Comparison of ENCODE assay signal across 8 mouse cellular contexts in genomic region chr2:130424126-130424853, GRCm38 (mm10). TPM values are rescaled to one million over a fixed set of nuclear protein-coding genes. Genes with fewer than 3 reads are reported as not detected.
DNase-seq lines count a peak whose midpoint lies in the region; ATAC-seq lines count a peak whose summit lies in the region.

TSS of gene Vps16 (plus strand) at chr2:130424339.
TSS of gene Pced1a (minus strand) at chr2:130424701.

- peak; percentile 94 to 98 for DNase-seq in adrenal gland, adult (ENCODE audit: inconsistent age in 2 of 2, low spot score in 1 of 2)
- peak; percentile 96 for DNase-seq in embryo, embryonic 10.5 days (ENCODE audit: low spot score)
- DNase-seq in gastrocnemius, postnatal 14 days: peak; percentile 94
- DNase-seq in left cerebral cortex, postnatal 10 days (ENCODE audit: extremely low spot score in 1 of 2, low spot score in 2 of 2): peak; percentile 89 to 95
- DNase-seq in right cerebral cortex, postnatal 25 days: peak; percentile 95
- peak; percentile 93 for DNase-seq in yolk sac, embryonic 10.5 days (ENCODE audit: low spot score)

- intact Hi-C loops in gastrocnemius, postnatal 14 days (cut with DNase I; ENCODE audit: low total_unique reads): no loop called here
- intact Hi-C loops in left cerebral cortex, postnatal 10 days (cut with DNase I): no loop called here

- ATAC-seq in inflammation-experienced regulatory T-cells, adult 6 months: peak; percentile 93
- ATAC-seq in megakaryocyte-erythroid progenitor cell, adult 5-6 weeks (replicated peaks; ENCODE audit: low FRiP score, low TSS enrichment, poor library complexity, severe bottlenecking): peak; percentile 85

RNA-seq across cellular contexts. Expression of gene Vps16, which starts in this region (rescaled TPM):
- 10 to 100 TPM; 17.2 to 17.3 TPM for total RNA-seq in gastrocnemius, postnatal 14 days (2021)
- polyA plus RNA-seq in inflammation-experienced regulatory T-cells, adult 6 months (2017; shearing (Covaris generic)): 100 to 1,000 TPM; 165 to 250 (median 199) TPM
- 100 to 1,000 TPM in 1 of 2 experiments, 10 to 100 TPM in 1; 83.9 to 105 TPM for total RNA-seq in left cerebral cortex, postnatal 10 days (2021)
- total RNA-seq in megakaryocyte-erythroid progenitor cell, adult 5-6 weeks (2014; fragmentation: Nextera tagmentation): 150 and 199 TPM in 2 replicates
- 123 and 151 TPM in 2 replicates for total RNA-seq in megakaryocyte-erythroid progenitor cell, adult 5-6 weeks (2017)

RNA-seq across cellular contexts. Expression of gene Pced1a, which starts in this region (rescaled TPM):
- 1 to 10 TPM; 3.2 to 4.5 TPM for total RNA-seq in gastrocnemius, postnatal 14 days (2021)
- 10 to 100 TPM; 11.9 to 14.9 (median 12.0) TPM for polyA plus RNA-seq in inflammation-experienced regulatory T-cells, adult 6 months (2017; shearing (Covaris generic))
- 10 to 100 TPM; 22.8 to 23.4 TPM for total RNA-seq in left cerebral cortex, postnatal 10 days (2021)
- total RNA-seq in megakaryocyte-erythroid progenitor cell, adult 5-6 weeks (2014; fragmentation: Nextera tagmentation): 5.2 and 7.4 TPM in 2 replicates
- total RNA-seq in megakaryocyte-erythroid progenitor cell, adult 5-6 weeks (2017): 7.2 and 8.2 TPM in 2 replicates

Comparison
In these comparisons a context has a peak if more than half of its experiments do, and no peak if none do; other contexts are left out.
1. Peak in every context shown above with its lines: DNase-seq and ATAC-seq.
2. RNA of gene Vps16 (total RNA-seq): 123 to 199 TPM in megakaryocyte-erythroid progenitor cell, adult 5-6 weeks and 83.9 to 105 TPM in left cerebral cortex, postnatal 10 days; 17.2 to 17.3 TPM in gastrocnemius, postnatal 14 days; every median in the first group is over 4 times any median in the second.